Mouse (Mus musculus): ENCODE measurements at regions not wholly inside any gene's neighbourhood (a gene's known extent, or its start where the extent isn't known, plus 50 kb on each side); places are given as distances from the start of the nearest gene placed in this dataset.

DNA sequence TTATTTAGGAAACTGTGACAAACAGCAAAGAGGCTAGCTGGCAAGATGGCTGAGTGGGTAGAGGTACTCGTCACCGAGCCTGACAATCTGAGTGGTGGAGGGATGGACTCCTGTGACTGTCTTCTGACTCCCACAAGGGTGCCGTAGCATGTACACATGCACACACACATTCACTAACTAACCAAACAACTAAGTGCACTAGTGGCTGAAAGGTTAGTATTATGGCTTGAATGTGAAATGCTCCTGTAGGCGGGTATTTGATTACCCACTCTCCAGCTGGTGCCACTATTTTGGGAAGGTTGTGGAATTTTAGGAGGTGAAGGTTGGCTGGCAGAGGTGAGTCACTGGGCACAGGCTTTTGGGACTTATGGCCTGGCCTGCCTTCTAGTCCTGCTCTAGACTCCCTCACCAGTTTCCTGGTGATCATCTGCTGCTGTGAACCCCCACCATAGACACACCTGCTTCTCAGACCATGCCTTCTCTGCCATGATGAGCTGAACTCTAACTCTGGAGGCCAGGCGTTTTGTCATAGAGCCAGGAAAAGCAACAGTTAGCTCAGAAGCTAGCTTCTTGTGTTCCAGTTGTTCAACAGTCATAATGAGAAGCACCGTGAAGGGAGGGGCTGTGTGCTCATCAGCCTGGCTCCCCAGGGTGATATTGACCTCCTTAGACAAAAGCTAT, 131.5 kb upstream of the Eif4g2 start:
- Histone ChIP-seq H3K9ac (ENCODE audit: low read length) (no peak overlapping the region), H3K27me3 (ENCODE audit: control insufficient read depth, insufficient read depth, low read length) (no peaks in the 10 kb centered on the region), H3K36me3 (ENCODE audit: control insufficient read depth, insufficient read depth, low read length) (no peaks in the 10 kb centered on the region), H3K9me3 (ENCODE audit: control insufficient read depth, low read length) (no peaks in the 10 kb centered on the region), H3K4me1 (ENCODE audit: control insufficient read depth, insufficient read depth, low read length) (no peaks in the 10 kb centered on the region), H3K4me3 (ENCODE audit: low read depth, low read length) (no peak overlapping the region), H3K4me2 (ENCODE audit: low read depth) (no peak overlapping the region), H3K27ac (ENCODE audit: low read depth, low read length) (no peak overlapping the region)
- DNase-seq (ENCODE audit: low spot score) (no peak), ATAC-seq (ENCODE audit: insufficient read depth, low FRiP score, low TSS enrichment) (no peak)
- WGBS = 87% methylated on average over 6 of the region's 6 CpGs

- no peak overlapping the region for H3K4me2 ChIP-seq (ENCODE audit: low read depth)
- no peaks in the 10 kb centered on the region for H3K9me3 ChIP-seq (ENCODE audit: control insufficient read depth, low read length)
- no peak overlapping the region for H3K9ac ChIP-seq (ENCODE audit: low read length)
- no peak overlapping the region for H3K27ac ChIP-seq (ENCODE audit: low read depth, low read length)
- no peaks in the 10 kb centered on the region for H3K36me3 ChIP-seq (ENCODE audit: control insufficient read depth, insufficient read depth, low read length)
- WGBS = 80% methylated on average over 5 of the region's 5 CpGs
- DNase-seq (ENCODE audit: low spot score) = no peak
- no peak for ATAC-seq (ENCODE audit: insufficient read depth, low FRiP score, low TSS enrichment)
- no peaks in the 10 kb centered on the region for H3K27me3 ChIP-seq (ENCODE audit: control insufficient read depth, insufficient read depth, low read length)
- no peak overlapping the region for H3K4me3 ChIP-seq (ENCODE audit: low read depth, low read length)
- no peaks in the 10 kb centered on the region for H3K4me1 ChIP-seq (ENCODE audit: control insufficient read depth, insufficient read depth, low read length)
These were observed 129.4 kb upstream of the Eif4g2 start for GRCm38 (mm10) chr7:111212188-111212587.

DNA sequence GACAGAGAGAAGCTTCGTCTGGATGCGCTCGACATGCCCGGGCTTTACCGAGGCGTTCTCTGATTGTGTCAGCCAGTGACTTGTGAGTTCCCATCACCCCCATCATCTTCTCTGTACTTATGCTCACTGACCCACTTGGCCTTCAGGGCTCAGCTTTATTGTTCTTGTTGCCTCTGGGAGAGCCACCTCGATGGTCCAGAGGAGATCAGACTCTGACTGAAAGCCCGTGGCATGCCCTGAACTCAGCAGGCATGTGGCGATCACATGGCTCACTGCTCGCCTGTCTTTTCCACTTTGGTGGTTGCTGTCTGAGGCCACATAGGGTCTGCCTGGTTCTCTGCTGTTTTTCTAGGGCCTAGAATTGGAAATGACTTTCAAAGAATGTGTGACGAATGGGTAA, 128.8 kb upstream of the Eif4g2 start:
- H3K4me3 ChIP-seq (ENCODE audit: low read depth, low read length) = no peak overlapping the region
- H3K9me3 ChIP-seq (ENCODE audit: control insufficient read depth, low read length) = no peaks in the 10 kb centered on the region
- no peak for ATAC-seq (ENCODE audit: insufficient read depth, low FRiP score, low TSS enrichment)
- no peak overlapping the region for H3K4me2 ChIP-seq (ENCODE audit: low read depth)
- no peaks in the 10 kb centered on the region for H3K4me1 ChIP-seq (ENCODE audit: control insufficient read depth, insufficient read depth, low read length)
- H3K27ac ChIP-seq (ENCODE audit: low read depth, low read length) = no peak overlapping the region
- no peak overlapping the region for H3K9ac ChIP-seq (ENCODE audit: low read length)
- no peaks in the 10 kb centered on the region for H3K36me3 ChIP-seq (ENCODE audit: control insufficient read depth, insufficient read depth, low read length)
- 70% methylated on average over 11 of the region's 11 CpGs for WGBS
- DNase-seq (ENCODE audit: low spot score) = no peak
- no peaks in the 10 kb centered on the region for H3K27me3 ChIP-seq (ENCODE audit: control insufficient read depth, insufficient read depth, low read length)

DNA sequence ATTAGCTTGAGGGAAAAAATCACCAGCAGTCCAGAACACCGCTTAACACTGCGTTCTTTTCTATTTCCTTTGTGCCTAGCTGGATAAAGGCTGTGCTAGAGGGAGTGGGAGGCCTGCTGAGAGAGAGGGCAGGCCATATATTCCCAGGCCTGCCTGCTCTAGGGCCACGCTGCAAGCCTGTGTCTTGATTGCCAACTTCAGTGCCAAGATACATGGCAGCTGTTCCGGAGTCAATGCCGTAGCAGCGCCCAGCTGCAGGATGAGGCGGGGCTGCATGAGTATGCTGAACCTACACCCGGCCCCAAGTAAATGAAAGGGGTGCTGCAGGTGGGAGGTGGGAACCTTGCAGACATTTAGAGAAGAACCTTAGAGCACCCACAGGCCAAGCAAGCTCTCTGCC, 127.5 kb upstream of the Eif4g2 start:
- Histone ChIP-seq H3K27me3 (ENCODE audit: control insufficient read depth, insufficient read depth, low read length) (no peaks in the 10 kb centered on the region), H3K4me1 (ENCODE audit: control insufficient read depth, insufficient read depth, low read length) (no peaks in the 10 kb centered on the region), H3K4me3 (ENCODE audit: low read depth, low read length) (no peak overlapping the region), H3K9ac (ENCODE audit: low read length) (no peak overlapping the region), H3K36me3 (ENCODE audit: control insufficient read depth, insufficient read depth, low read length) (no peaks in the 10 kb centered on the region), H3K27ac (ENCODE audit: low read depth, low read length) (no peak overlapping the region), H3K9me3 (ENCODE audit: control insufficient read depth, low read length) (no peaks in the 10 kb centered on the region), H3K4me2 (ENCODE audit: low read depth) (no peak overlapping the region)
- ATAC-seq (ENCODE audit: insufficient read depth, low FRiP score, low TSS enrichment) (no peak), DNase-seq (ENCODE audit: low spot score) (no peak)
- 83% methylated on average over 8 of the region's 8 CpGs for WGBS

DNA sequence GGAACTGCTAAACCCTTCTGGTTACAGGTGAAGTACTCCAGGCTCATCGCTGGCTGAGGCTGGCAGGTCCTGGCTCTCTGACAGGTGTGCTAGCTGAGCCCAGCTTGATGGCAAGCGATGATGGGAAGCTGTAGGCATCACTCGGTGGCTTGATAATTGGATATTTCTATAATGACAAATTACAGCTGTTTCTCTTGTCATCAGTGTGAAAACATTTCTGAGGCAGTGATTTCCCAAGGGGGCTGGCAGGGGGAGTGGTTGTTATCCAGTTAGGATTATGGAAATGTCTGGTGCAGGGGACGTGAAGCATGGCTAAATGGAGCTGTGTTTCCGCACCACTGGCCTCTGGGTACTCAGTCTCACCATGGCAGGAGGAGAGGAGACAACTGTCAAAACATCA, 123.0 kb upstream of the Eif4g2 start:
- Histone ChIP-seq H3K36me3 (ENCODE audit: control insufficient read depth, insufficient read depth, low read length) (no peaks in the 10 kb centered on the region), H3K4me1 (ENCODE audit: control insufficient read depth, insufficient read depth, low read length) (no peaks in the 10 kb centered on the region), H3K27me3 (ENCODE audit: control insufficient read depth, insufficient read depth, low read length) (no peaks in the 10 kb centered on the region), H3K27ac (ENCODE audit: low read depth, low read length) (no peak overlapping the region), H3K4me3 (ENCODE audit: low read depth, low read length) (no peak overlapping the region), H3K9ac (ENCODE audit: low read length) (no peak overlapping the region), H3K4me2 (ENCODE audit: low read depth) (no peak overlapping the region), H3K9me3 (ENCODE audit: control insufficient read depth, low read length) (no peaks in the 10 kb centered on the region)
- WGBS = 73% methylated on average over 5 of the region's 5 CpGs
- ATAC-seq (ENCODE audit: insufficient read depth, low FRiP score, low TSS enrichment) (no peak), DNase-seq (ENCODE audit: low spot score) (no peak)

DNA sequence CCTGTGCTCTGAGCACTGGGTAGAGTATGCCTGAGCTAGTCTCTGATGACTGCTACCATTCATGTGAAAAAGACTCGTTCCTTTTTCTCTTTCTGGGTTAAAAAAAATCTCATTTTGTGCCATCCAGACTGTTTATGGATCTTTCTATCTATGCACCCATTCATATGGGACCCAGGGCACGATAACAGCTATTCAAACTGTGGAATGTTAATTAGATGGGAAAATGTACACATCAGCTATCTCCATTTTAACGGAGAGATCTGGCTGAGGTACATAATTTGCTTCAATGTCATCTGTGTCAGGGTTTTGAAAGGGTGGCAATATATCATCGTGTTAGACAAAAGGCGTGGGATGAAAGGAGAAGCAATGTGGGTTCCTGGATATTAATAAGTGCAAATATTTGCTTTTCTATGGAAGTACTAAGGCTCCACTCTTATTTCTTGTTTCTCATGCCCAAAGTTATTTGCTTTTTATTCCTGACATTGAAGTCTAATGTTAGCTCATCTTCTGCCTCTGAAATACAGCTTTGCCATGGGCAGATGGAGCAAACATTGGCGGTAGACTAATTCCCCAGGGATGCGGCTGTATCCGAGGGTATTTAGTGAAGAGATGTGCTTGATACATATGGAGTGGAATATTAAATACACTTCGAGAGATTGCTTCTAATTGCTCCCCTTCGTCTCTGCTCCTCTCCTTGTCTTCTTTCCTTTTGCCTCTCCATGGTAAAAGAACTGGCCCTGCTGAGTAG, 116.0 kb upstream of the Eif4g2 start:
- no peak for ATAC-seq (ENCODE audit: insufficient read depth, low FRiP score, low TSS enrichment)
- Histone ChIP-seq H3K4me1 (ENCODE audit: control insufficient read depth, insufficient read depth, low read length) (no peaks in the 10 kb centered on the region), H3K36me3 (ENCODE audit: control insufficient read depth, insufficient read depth, low read length) (no peaks in the 10 kb centered on the region), H3K27me3 (ENCODE audit: control insufficient read depth, insufficient read depth, low read length) (no peaks in the 10 kb centered on the region), H3K4me3 (ENCODE audit: low read depth, low read length) (no peak overlapping the region), H3K9ac (ENCODE audit: low read length) (no peak overlapping the region), H3K27ac (ENCODE audit: low read depth, low read length) (no peak overlapping the region), H3K4me2 (ENCODE audit: low read depth) (no peak overlapping the region), H3K9me3 (ENCODE audit: control insufficient read depth, low read length) (no peaks in the 10 kb centered on the region)
- DNase-seq (ENCODE audit: low spot score) = peak; percentile 29
- WGBS = 74% methylated on average over 10 of the region's 10 CpGs

- Histone ChIP-seq H3K27ac (ENCODE audit: low read depth, low read length) (no peak overlapping the region), H3K4me2 (ENCODE audit: low read depth) (no peak overlapping the region), H3K9ac (ENCODE audit: low read length) (no peak overlapping the region), H3K27me3 (ENCODE audit: control insufficient read depth, insufficient read depth, low read length) (no peaks in the 10 kb centered on the region), H3K9me3 (ENCODE audit: control insufficient read depth, low read length) (no peaks in the 10 kb centered on the region), H3K4me1 (ENCODE audit: control insufficient read depth, insufficient read depth, low read length) (no peaks in the 10 kb centered on the region), H3K36me3 (ENCODE audit: control insufficient read depth, insufficient read depth, low read length) (no peaks in the 10 kb centered on the region), H3K4me3 (ENCODE audit: low read depth, low read length) (no peak overlapping the region)
- DNase-seq (ENCODE audit: low spot score) (no peak), ATAC-seq (ENCODE audit: insufficient read depth, low FRiP score, low TSS enrichment) (no peak)
- 77% methylated on average over 4 of the region's 4 CpGs for WGBS
These were observed 108.8 kb upstream of the Eif4g2 start for GRCm38 (mm10) chr7:111191674-111192073.

GRCm38 (mm10) chr7:111191216-111191615, 108.4 kb upstream of the Eif4g2 start:
- H3K4me2 ChIP-seq (ENCODE audit: low read depth) = no peak overlapping the region
- no peak overlapping the region for H3K4me3 ChIP-seq (ENCODE audit: low read depth, low read length)
- H3K36me3 ChIP-seq (ENCODE audit: control insufficient read depth, insufficient read depth, low read length) = no peaks in the 10 kb centered on the region
- H3K9me3 ChIP-seq (ENCODE audit: control insufficient read depth, low read length) = no peaks in the 10 kb centered on the region
- ATAC-seq (ENCODE audit: insufficient read depth, low FRiP score, low TSS enrichment) = no peak
- H3K27ac ChIP-seq (ENCODE audit: low read depth, low read length) = no peak overlapping the region
- DNase-seq (ENCODE audit: low spot score) = no peak
- H3K27me3 ChIP-seq (ENCODE audit: control insufficient read depth, insufficient read depth, low read length) = no peaks in the 10 kb centered on the region
- H3K4me1 ChIP-seq (ENCODE audit: control insufficient read depth, insufficient read depth, low read length) = no peaks in the 10 kb centered on the region
- no peak overlapping the region for H3K9ac ChIP-seq (ENCODE audit: low read length)

DNA sequence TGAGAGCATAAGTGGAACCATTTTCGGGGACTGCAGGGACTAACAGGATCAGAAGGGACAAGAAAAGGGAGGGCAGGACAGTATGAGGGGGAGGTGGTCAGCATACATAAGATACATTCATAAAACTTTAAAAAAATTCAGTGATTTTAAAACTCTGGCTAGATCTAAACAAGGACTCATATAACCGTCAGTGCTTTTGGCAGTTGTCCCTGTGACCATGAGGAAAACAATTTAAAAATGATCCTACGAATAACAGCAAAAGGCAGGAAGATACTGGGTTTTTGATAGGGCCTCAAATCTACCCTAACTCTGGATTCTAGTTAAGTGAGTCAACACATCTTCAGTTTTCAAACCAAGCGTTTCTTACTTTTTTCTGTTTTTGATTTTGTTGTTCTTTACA, 106.9 kb upstream of the Eif4g2 start:
- H3K27me3 ChIP-seq (ENCODE audit: control insufficient read depth, insufficient read depth, low read length) = no peaks in the 10 kb centered on the region
- no peak for ATAC-seq (ENCODE audit: insufficient read depth, low FRiP score, low TSS enrichment)
- H3K4me3 ChIP-seq (ENCODE audit: low read depth, low read length) = no peak overlapping the region
- H3K9ac ChIP-seq (ENCODE audit: low read length) = no peak overlapping the region
- no peaks in the 10 kb centered on the region for H3K9me3 ChIP-seq (ENCODE audit: control insufficient read depth, low read length)
- no peak for DNase-seq (ENCODE audit: low spot score)
- WGBS = 91% methylated on average over 4 of the region's 4 CpGs
- H3K4me2 ChIP-seq (ENCODE audit: low read depth) = no peak overlapping the region
- H3K4me1 ChIP-seq (ENCODE audit: control insufficient read depth, insufficient read depth, low read length) = no peaks in the 10 kb centered on the region
- no peaks in the 10 kb centered on the region for H3K36me3 ChIP-seq (ENCODE audit: control insufficient read depth, insufficient read depth, low read length)
- no peak overlapping the region for H3K27ac ChIP-seq (ENCODE audit: low read depth, low read length)

Data from neural tube, embryonic 11.5 days (tissue).